Mouse (Mus musculus) small intestine, adult 2 months (tissue): ENCODE data around the gene Hspa1a.

Experiments
- CTCF ChIP-seq: fragments of 200-500 bp; IDR thresholded peaks from 2 replicates; pipeline ENCODE4 v1.5.1; 2012; ENCODE audit warnings: low read depth, mild to moderate bottlenecking, control low read depth, inconsistent platforms, low read length, moderate library complexity, mixed read lengths; ENCODE audit not compliant: insufficient replicate concordance, insufficient read length; ENCODE audit errors: extremely low read depth
- POLR2A ChIP-seq: fragments of 200-500 bp; IDR thresholded peaks from 2 replicates; pipeline ENCODE4 v1.6.1; 2012; ENCODE audit warnings: low read depth, mild to moderate bottlenecking, control low read depth, inconsistent platforms, low read length, moderate library complexity

DNA sequence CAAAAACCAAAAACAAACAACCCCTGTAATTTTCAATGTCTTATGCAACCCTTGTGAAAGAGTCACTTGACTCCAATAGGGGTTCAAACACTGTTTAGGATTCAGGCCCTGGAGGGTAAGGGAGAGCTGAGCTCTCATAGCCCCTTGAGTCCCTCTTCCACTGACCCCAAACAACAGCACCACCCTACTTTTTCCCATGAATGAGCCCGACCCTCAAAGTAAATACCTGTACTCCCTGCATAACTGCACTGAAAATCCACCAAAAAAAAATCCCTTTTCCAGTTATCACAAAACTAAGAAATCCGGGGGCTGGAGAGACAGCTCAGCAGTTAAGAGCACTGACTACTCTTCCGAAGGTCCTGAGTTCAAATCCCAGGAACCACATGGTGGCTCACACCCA is 16.1 kb downstream of the Hspa1a start:
- TF ChIP-seq CTCF, result no peak
- TF ChIP-seq POLR2A, result no peak
